Mouse (Mus musculus) lung, embryonic 16.5 days (tissue): Measurements from ENCODE around the gene L3mbtl4. TPM values are rescaled to one million over a fixed set of nuclear protein-coding genes. Genes with fewer than 3 reads are reported as not detected.

Experiments used
- ATAC-seq: fragments of 200-750 bp; cut with Nextera tagmentation; 2 replicates; pipeline ENCODE4 v1.8.0; 2017; ENCODE audit warnings: low read depth, mild to moderate bottlenecking, moderate library complexity
- H3K27ac ChIP-seq: fragments of 300-500 bp; sonication (generic); 2 replicates; pipeline ENCODE4 v1.5.1; 2014; ENCODE audit warnings: mild to moderate bottlenecking, control low read depth, low read length
- H3K27me3 ChIP-seq: fragments of 300-500 bp; sonication (generic); 2 replicates; pipeline ENCODE4 v1.6.1; 2014; ENCODE audit warnings: low read depth, low read length, mixed read lengths; ENCODE audit not compliant: control insufficient read depth, insufficient read depth
- H3K36me3 ChIP-seq: fragments of 300-500 bp; sonication (generic); 2 replicates; pipeline ENCODE4 v1.6.1; 2014; ENCODE audit warnings: low read length; ENCODE audit not compliant: control insufficient read depth, insufficient read depth
- H3K4me1 ChIP-seq: fragments of 300-500 bp; sonication (generic); replicated peaks from 2 replicates; pipeline ENCODE4 v1.6.1; 2014; ENCODE audit warnings: low read length, mixed read lengths; ENCODE audit not compliant: control insufficient read depth, insufficient read depth
- H3K4me2 ChIP-seq: fragments of 300-500 bp; sonication (generic); 2 replicates; pipeline ENCODE4 v1.6.1; 2014; ENCODE audit warnings: low read depth, low read length, control low read depth
- H3K4me3 ChIP-seq: fragments of 300-500 bp; sonication (generic); 2 replicates; pipeline ENCODE4 v1.5.1; 2014; ENCODE audit warnings: mild to moderate bottlenecking, low read length, control low read depth
- H3K9ac ChIP-seq: fragments of 300-500 bp; sonication (generic); 2 replicates; pipeline ENCODE4 v1.6.1; 2014; ENCODE audit warnings: low read length, control low read depth
- H3K9me3 ChIP-seq: fragments of 300-500 bp; sonication (generic); 2 replicates; pipeline ENCODE4 v1.6.1; 2016; ENCODE audit warnings: low read length; ENCODE audit not compliant: control insufficient read depth
- WGBS: fragments of 180-500 bp; shearing (Covaris S2); extraction: QIAGEN DNeasy Blood & Tissue Kit; methylation state at CpG from one replicate; pipeline ENCODE4 v1.1.7; 2014; 5-methylcytosine and 5-hydroxymethylcytosine counted together
- polyA plus RNA-seq: library from polyadenylated mRNA; unstranded; fragments of >200 nt; fragmentation: Nextera tagmentation; extraction: Ambion mirVana; gene quantifications from 2 replicates; pipeline ENCODE4 v1.2.1, GENCODE M21; 2015

Gene L3mbtl4
- polyA plus RNA-seq, result 0.10 and 0.23 TPM in 2 replicates

DNA sequence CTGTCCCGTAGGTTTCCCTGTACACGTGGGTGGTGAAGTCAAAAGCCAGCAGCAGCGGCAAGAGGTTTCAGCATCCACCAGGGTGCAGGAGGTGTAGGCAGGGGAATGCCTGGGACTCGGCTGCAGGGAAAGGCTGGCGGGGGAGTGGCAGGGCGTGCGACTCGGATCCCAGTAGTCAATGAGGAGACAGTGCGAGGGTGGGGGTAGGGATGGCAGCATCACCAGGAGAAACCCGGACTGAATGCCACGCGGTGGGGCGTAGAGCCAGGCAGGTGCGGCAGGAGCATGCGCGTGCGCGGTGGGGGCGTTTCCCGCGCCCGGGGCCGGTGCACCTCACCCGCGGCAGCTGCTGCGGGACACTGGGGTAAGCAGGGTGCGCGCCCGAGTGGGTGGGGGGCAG, at the start of gene L3mbtl4:
Gene L3mbtl4, plus strand, starts transcription at position 271 of the 400 bp plus-strand sequence.
- peak within 1 kb of the TSS; percentile 38; the same call in 1 of the 2 replicates for H3K9ac ChIP-seq

DNA sequence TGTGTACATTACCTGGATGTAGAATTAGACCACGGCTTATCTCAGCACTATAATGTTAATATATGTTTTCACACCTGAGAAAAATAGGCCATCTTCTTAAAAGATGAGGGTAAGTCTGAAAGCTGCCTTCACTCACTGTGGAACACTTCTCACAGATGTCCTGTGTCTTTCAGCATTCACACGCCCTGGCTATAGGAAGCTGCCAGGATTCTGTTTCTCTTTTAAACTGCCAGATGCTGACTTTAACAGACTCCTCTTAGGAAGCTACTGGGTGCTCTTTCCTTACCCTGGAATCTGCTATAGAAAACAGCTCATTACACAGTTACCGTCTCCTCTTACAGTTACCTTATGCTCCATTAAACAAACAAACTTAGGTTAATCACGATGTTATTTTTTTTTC, 43.1 kb upstream of the L3mbtl4 start:
- no peak overlapping the region for H3K9ac ChIP-seq
- no peaks in the 10 kb centered on the region for H3K27me3 ChIP-seq
- H3K9me3 ChIP-seq, result no peaks in the 10 kb centered on the region
- H3K4me2 ChIP-seq, result no peak overlapping the region
- H3K4me3 ChIP-seq, result no peak overlapping the region
- peak; percentile 56; the same call in 1 of the 2 replicates for ATAC-seq
- no peaks in the 10 kb centered on the region for H3K36me3 ChIP-seq
- 54% methylated on average over 4 of the region's 4 CpGs for WGBS
- H3K4me1 ChIP-seq, result no peaks in the 10 kb centered on the region
- H3K27ac ChIP-seq, result no peak overlapping the region

More for the DNA sequence above, at the start of gene L3mbtl4:
- H3K4me1 ChIP-seq, result peaks cover 3% of the 10 kb centered on the region; the same call in 1 of the 2 replicates
- peak within 1 kb of the TSS; percentile 81 for H3K4me2 ChIP-seq
- H3K4me3 ChIP-seq, result peak within 1 kb of the TSS; percentile 49
- H3K9me3 ChIP-seq, result no peaks in the 10 kb centered on the region
- no peak within 1 kb of the TSS for H3K27ac ChIP-seq
- peak; percentile 70; the same call in 1 of the 2 replicates for ATAC-seq
- under 1% methylated on average over 19 of the region's 29 CpGs for WGBS
- H3K27me3 ChIP-seq, result peaks cover 18% of the 10 kb centered on the region
- H3K36me3 ChIP-seq, result no peaks in the 10 kb centered on the region

DNA sequence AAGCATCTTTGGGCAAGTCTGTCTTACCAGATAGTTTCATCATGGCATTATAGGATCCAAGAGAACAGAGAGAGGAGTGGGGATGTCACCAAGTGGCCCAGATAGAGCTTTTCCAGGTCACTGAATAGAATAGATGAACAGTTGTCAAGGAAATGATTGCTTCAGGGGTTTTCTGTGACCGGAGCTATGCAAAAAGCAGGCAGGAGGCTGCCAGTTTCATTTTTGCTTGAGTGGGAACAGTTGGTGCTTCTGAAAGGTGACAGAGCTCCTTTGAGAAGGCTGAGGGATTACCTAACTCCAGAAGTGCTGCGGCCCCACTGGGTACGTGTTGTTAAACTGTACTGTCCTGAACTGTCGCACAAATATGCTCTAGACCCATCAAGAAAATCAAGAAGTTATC, 38.2 kb upstream of the L3mbtl4 start:
- Histone ChIP-seq H3K4me1 (no peaks in the 10 kb centered on the region), H3K4me2 (no peak overlapping the region), H3K9me3 (no peaks in the 10 kb centered on the region), H3K27ac (no peak overlapping the region), H3K36me3 (no peaks in the 10 kb centered on the region), H3K27me3 (no peaks in the 10 kb centered on the region), H3K4me3 (no peak overlapping the region), H3K9ac (no peak overlapping the region)
- 83% methylated on average over 4 of the region's 4 CpGs for WGBS
- ATAC-seq, result no peak

DNA sequence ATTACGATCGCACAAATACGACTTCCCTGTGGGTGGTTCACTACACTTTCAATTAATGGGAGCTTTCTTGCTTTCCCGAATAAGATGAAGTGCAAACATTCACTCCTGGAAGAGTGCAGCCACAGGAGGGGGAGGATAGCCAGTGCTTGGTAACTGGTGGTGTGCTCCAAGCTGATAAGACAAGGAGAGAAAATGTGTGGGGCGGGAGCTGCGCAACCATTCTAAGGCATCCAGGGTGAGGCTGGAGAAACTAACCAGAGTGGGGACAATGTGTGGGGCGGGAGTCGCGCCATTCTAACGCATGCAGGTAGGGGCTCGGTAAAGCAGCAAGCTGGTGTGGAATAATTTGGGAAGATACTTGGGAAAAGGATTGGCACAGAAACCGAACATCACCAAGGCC, 36.6 kb upstream of the L3mbtl4 start:
- Histone ChIP-seq H3K4me2 (no peak overlapping the region), H3K27me3 (no peaks in the 10 kb centered on the region), H3K27ac (no peak overlapping the region), H3K36me3 (no peaks in the 10 kb centered on the region), H3K9me3 (no peaks in the 10 kb centered on the region), H3K9ac (no peak overlapping the region), H3K4me3 (no peak overlapping the region), H3K4me1 (no peaks in the 10 kb centered on the region)
- 63% methylated on average over 12 of the region's 12 CpGs for WGBS
- ATAC-seq, result no peak

DNA sequence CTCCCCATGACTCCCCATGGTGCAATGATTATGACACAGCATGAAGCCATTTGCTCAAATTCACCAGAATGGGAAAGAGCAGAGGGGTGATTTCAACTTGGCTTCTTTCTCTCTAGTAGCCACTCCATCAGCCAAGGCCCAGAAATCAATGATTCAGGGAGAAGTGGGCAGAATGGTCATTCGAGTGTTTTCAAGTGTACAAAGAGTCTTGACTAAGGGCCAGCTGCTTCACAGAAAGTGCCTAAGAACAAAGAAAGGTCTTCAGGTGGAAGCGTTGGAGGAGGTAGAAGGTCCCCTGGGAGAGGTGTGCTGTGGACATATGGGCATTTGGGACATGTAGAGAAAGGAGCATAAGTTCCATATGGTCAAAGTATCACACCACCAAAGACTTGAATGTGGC, 33.4 kb upstream of the L3mbtl4 start:
- no peaks in the 10 kb centered on the region for H3K9me3 ChIP-seq
- no peaks in the 10 kb centered on the region; the same call in 1 of the 2 replicates for H3K4me1 ChIP-seq
- H3K27me3 ChIP-seq, result no peaks in the 10 kb centered on the region
- H3K4me3 ChIP-seq, result no peak overlapping the region
- H3K36me3 ChIP-seq, result no peaks in the 10 kb centered on the region
- WGBS, result 50% methylated on average over 2 of the region's 2 CpGs
- no peak for ATAC-seq
- no peak overlapping the region for H3K27ac ChIP-seq
- H3K4me2 ChIP-seq, result no peak overlapping the region
- no peak overlapping the region for H3K9ac ChIP-seq

DNA sequence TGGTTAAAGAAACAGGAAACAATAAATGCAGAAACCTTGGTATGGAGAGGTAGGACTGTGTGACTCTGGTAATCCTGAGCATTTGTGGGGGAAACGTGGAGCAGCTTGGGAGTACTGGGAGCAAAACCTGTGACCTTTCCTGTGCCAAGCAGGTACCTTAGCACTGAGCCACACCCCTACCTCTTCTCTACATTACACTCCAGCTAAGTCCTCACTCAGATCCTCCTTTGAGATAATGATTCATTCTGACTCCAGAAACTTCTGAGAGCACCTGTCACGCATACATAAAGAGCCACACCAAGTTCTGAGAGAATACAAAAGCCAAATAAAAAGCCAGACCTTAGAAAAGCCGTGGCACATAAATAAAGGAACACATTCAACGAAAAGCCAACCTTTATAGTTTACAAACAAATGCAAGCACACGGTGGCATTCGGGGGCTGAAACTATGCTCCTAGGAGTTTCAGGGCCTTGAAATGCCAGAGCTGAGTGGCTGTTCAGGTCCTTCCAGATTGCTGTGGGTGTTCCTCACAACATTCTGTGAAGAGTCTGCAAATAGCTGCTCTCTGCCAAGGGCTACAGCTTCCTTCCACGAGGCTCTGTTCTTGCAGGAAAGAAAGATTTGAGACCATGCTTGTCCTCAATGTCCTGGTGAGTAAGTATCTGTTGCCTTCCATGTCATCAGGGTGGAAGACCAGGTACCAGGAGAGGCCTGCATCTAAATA, 8.6 kb upstream of the L3mbtl4 start:
- Histone ChIP-seq H3K27me3 (no peaks in the 10 kb centered on the region), H3K4me2 (no peak overlapping the region), H3K9me3 (no peaks in the 10 kb centered on the region), H3K27ac (peak overlapping the region; percentile 47; the same call in 1 of the 2 replicates), H3K36me3 (no peaks in the 10 kb centered on the region), H3K9ac (no peak overlapping the region), H3K4me1 (peaks cover 7% of the 10 kb centered on the region; the same call in 1 of the 2 replicates), H3K4me3 (no peak overlapping the region)
- ATAC-seq, result peak; percentile 65
- 53% methylated on average over 7 of the region's 7 CpGs for WGBS

DNA sequence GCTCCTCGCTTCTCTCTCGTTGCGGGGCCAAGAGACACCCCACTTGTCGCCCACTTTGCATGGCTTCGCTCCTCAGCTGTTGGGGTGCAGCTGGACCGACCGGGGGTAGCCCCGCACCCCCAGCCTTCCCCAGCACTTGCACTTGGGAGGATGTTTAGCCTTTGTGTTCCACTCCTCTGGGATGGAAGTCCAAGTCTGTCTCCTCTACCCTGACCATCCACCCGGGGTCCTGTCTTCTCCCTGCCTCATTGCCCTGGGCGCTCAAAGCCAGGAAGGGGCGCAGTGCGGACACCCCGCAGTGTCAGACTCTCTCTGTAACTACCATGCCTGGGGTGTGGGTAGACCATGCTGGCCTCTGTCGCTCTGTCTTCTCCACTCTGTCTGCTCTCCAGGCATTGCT, 357 bp downstream of the L3mbtl4 start:
- WGBS, result 18% methylated on average over 14 of the region's 14 CpGs
- H3K9me3 ChIP-seq, result no peaks in the 10 kb centered on the region
- H3K4me3 ChIP-seq, result peak overlapping the region; percentile 49
- ATAC-seq, result 0 out of 2 replicates have a peak, but pooled peaks have one; percentile 28
- H3K4me1 ChIP-seq, result peaks cover 3% of the 10 kb centered on the region; the same call in 1 of the 2 replicates
- H3K36me3 ChIP-seq, result no peaks in the 10 kb centered on the region
- peaks cover 18% of the 10 kb centered on the region for H3K27me3 ChIP-seq
- peak overlapping the region; percentile 38; the same call in 1 of the 2 replicates for H3K9ac ChIP-seq
- no peak overlapping the region for H3K27ac ChIP-seq
- H3K4me2 ChIP-seq, result peak overlapping the region; percentile 81

DNA sequence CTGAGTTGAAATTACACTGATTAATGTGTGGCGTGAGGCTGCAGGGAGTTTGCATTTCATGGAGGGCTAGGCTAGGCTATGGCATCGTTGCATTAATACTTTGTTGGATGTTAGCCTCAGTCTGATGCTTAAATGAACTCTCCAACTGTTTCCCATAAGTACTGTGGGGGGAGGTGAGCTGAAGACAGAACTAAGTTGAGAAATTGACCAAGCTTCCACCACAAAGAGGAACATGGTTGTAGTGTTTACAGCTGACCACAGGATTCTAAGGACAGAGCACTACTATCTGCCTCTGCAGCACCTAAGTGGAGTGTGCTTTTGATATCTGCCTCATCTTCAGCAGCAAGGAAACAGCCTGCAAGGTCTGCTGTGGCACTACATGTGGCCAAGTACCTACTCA, 1.5 kb downstream of the L3mbtl4 start:
- H3K4me1 ChIP-seq, result peaks cover 3% of the 10 kb centered on the region; the same call in 1 of the 2 replicates
- no peak overlapping the region for H3K4me2 ChIP-seq
- no peaks in the 10 kb centered on the region for H3K9me3 ChIP-seq
- H3K27ac ChIP-seq, result no peak overlapping the region
- WGBS, result 67% methylated on average over 2 of the region's 2 CpGs
- H3K9ac ChIP-seq, result no peak overlapping the region
- peaks cover 18% of the 10 kb centered on the region for H3K27me3 ChIP-seq
- H3K4me3 ChIP-seq, result no peak overlapping the region
- H3K36me3 ChIP-seq, result no peaks in the 10 kb centered on the region
- no peak for ATAC-seq

DNA sequence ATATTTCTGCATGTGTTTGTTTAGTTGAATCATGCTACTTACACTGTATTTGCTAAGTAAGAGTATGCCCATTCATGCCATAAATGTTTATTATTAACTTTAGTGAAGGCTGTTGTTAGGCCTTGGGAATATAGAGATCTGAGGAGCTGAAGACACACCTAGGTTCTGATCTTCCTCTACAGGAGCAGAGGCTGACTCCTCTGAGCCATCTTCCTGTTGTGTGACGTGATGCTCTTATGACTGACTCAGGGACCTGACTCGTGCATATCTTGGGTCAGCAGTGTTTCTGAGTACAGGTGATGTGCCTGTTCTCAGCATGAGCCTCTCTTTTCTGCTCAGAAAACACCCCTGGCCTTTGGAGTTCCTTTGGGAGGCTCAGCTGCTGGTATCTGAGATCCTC, 7.3 kb downstream of the L3mbtl4 start:
- no peak overlapping the region for H3K27ac ChIP-seq

More for the DNA sequence above, 7.3 kb downstream of the L3mbtl4 start:
- Histone ChIP-seq H3K4me1 (no peaks in the 10 kb centered on the region), H3K9ac (no peak overlapping the region), H3K27me3 (no peaks in the 10 kb centered on the region), H3K36me3 (no peaks in the 10 kb centered on the region), H3K4me3 (no peak overlapping the region), H3K9me3 (no peaks in the 10 kb centered on the region), H3K4me2 (no peak overlapping the region)
- ATAC-seq, result no peak
- 81% methylated on average over 2 of the region's 2 CpGs for WGBS
